Mouse (Mus musculus) gastrocnemius, postnatal 36 days (tissue): Measurements from ENCODE around the gene Rai14. TPM values are rescaled to one million over a fixed set of nuclear protein-coding genes. Genes with fewer than 3 reads are reported as not detected.

ENCODE experiments used
- DNase-seq, 2 experiments: peaks; one replicate each; pipeline ENCODE4 v3.0.0; 2022
- intact Hi-C: fragments of 180-260 bp; cut with DNase I; formaldehyde crosslinking; loops from one replicate; pipeline ENCODE4 v1.15.1; 2025
- total RNA-seq, 2 experiments: library from RNA; stranded (reverse); gene quantifications; 2 replicates each; pipeline ENCODE4 v1.2.3; 2021

The Rai14 gene
- total RNA-seq, 2 experiments from 2014 or later: 2.2 to 3.1 TPM

DNA sequence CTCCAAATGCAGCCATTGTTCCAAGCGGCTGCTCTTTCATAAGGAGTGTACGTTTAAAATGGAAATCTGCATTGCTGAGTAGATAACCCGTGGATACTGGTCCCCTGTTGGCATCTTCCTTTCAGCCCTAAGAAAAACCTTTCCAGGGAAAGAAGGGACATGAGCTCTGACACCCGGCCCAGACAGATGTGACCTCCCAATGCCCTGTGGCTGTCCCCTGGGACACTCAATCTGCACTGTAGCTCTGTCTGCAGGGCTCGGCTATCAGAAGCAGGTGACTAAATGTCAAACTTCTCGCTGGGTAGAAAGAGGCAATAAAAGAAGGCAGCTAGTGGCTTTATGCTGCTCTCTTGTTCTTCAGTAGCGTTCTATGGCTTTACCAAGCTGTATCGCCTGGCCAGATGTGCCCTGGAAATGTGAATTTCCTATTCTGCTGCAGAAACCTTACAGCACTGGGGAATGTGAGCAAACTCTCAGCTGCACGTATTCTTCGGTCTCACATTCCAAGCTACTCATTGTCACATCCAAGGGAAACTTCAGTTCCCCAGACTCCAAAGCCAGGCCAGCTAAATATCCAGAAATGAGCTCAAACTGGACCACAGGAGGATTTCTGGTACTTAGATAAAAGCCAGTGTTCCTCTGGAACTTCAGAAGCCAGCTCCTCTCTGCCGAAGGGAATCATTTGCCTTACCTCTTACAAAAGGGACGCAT lies 8.4 kb upstream of the Rai14 start:
- DNase-seq: no peak
- intact Hi-C loops: no loop called here

DNA sequence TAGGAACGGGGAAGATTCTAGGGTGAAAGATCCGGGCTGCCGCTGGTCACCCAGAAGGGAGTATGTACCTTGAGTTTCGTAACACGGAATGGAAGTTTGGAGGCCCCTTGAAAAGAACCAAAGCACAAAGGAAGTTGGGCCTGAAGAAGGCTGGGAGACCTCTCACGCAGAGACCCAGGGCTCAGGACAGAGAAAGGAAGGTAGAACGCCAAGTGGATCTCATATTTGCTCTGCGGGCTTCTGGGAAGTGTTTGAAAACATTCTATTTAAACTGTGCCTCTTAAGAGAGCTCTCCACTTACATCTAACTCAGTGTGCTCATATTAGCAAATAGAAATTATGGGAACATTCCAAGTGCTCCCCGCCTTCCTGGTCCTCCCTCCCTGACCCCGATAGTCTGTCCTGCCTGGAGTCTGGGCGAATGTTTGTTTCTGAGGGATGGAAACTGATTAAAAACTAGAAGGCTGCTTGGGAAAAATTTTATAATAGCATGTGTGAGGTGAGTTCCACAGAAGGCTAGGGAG lies 6.9 kb upstream of the Rai14 start:
- intact Hi-C loops: no loop called here
- DNase-seq: no peak

DNA sequence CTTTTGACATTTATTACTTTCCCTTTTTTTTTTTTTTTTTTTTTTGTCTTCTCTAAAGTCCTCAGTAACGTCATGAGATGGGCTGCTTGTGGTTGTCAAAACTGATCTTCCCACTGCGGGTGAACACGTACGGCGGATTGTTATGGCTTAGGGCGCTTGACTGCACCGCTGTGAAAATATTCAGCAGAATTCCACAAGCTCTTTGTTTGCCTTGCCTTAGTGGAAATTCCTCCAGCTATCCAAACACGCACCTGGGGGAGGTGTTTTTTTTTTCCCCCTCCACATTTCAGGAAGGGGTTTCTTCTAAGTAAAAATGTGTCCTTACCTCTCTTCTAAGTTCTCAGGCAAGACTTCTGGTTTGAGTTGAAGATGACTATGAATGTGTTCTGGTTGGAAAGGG lies 6.2 kb upstream of the Rai14 start:
- no peak for DNase-seq

DNA sequence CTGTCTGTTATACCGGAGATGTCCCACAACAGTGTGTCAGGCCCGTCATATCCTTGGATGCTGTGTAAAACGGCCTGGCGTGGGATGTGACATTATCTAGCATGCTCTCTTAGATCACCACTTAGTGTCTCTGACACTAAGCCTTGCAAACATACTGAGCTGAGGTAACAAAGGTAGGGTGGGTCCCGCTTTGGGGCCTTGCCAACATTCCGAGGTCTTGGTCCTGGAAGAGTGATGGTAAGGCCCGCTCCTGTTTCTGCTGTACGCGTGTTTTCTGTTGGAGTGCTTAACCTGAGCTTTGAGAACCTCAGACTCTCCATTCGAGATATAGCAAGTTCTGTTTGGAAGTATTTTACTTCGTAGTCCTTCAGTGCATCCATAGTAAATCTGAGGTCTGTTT lies 5.8 kb upstream of the Rai14 start:
- intact Hi-C loops: no loop called here

More for the DNA sequence above, 6.2 kb upstream of the Rai14 start:
- intact Hi-C loops: no loop called here

DNA sequence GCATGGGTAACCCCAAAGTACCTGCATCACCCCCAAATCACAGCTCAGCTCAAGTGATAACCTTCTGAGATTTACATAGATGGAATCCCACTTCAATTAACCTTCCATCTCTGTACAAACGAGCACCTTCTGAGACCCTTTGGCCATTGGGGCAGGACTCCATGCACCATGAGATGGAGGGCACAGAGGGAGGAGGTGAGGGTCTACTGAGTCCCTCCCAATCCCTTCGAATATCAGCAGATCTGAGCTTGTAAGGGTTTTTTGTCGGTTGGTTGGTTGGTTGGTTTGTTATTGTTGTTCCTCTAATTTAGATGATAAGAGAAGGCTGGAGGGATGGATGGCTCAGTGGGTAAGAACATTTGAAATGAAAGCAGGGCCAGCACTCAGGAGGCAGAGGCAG lies 5.1 kb upstream of the Rai14 start:
- no peak for DNase-seq
- intact Hi-C loops: loop anchor here (10.0 kb wide), 1 partner anchor 155 kb away; no protein-coding TSS in a partner anchor

More for the DNA sequence above, 5.8 kb upstream of the Rai14 start:
- DNase-seq: no peak

DNA sequence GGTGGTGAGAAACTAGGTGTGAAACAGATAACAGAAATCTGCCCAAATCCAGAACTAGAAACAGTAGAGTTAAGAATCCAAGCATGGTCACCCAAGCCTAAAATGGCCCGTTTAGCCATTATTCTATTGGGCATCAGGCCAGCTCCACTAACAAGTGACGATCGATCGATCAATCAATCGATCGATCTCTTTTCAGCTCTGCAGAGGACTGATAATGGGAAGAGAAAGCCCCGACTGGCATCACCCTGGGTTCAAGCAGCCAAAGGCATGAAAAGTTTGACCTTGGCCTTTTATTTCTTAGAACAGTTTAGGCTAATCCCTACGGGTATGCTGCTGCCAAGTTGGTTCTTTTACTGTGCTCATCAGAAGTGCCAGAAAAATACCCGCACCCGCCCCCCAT lies 4.3 kb upstream of the Rai14 start:
- intact Hi-C loops: loop anchor here (10.0 kb wide), 1 partner anchor 156 kb away; no protein-coding TSS in a partner anchor
- no peak for DNase-seq

DNA sequence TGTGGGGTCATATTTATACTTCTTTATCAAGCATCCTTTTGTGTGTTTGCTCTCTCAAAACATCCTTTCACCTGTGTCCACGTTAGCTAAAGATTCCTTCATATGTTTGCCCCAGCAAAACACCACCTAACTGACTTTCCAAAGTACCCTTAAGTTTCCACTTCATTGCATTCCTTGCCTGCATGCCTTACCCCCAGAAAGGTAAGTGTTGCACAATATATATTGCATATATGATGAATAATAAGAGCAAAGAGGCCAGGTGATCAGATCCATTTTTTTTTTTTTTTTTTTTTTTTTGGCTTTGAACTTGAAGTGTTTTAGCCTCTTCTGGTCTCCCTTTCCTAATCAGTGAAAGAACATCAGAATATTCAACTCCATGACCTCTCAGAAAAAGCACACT lies 2.9 kb upstream of the Rai14 start:
- intact Hi-C loops: loop anchor here (10.0 kb wide), 1 partner anchor 158 kb away; no protein-coding TSS in a partner anchor
- DNase-seq: no peak

DNA sequence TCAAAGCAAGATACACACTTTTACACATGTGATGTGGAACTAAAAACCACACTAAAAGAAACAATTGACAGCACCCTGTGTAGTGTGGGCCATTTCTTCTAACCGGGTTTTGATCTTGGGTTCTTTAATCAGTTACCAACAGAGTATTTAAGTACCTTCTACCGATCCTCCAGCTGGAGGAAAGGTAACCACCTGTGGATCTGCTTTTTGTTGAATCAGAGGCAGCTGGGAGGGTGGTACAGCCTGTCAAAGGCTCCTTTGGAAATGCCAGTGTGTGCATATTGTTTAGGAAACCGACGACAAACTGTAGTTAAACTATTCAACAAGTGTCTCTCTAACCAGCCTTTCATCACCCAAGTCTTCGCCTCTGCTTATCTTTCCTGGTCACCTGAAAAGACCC lies 1.5 kb upstream of the Rai14 start:
- intact Hi-C loops: loop anchor here (2.0 to 10.0 kb wide), 2 partner anchors 159 to 211 kb away; no protein-coding TSS in a partner anchor
- no peak for DNase-seq

DNA sequence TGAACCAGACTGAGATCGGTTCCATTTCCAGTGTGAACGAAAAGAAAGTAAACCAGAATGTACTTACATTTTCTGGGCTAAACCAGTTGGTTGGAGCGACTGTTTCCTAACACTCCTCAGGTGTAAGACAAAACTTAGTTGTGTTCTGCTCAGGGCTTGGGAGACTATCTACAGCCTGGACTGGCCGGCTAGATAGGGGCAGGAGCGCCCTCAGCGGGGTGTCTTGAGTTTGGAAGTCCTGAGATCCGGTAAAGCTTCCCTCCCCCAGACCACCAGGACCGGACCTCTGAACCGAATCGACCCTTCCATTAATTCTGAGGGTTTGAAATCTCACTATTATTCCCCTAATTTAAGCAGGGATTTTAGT lies 698 bp upstream of the Rai14 start:
- intact Hi-C loops: loop anchor here (2.0 to 10.0 kb wide), 2 partner anchors 160 to 210 kb away; no protein-coding TSS in a partner anchor
- no peak for DNase-seq

DNA sequence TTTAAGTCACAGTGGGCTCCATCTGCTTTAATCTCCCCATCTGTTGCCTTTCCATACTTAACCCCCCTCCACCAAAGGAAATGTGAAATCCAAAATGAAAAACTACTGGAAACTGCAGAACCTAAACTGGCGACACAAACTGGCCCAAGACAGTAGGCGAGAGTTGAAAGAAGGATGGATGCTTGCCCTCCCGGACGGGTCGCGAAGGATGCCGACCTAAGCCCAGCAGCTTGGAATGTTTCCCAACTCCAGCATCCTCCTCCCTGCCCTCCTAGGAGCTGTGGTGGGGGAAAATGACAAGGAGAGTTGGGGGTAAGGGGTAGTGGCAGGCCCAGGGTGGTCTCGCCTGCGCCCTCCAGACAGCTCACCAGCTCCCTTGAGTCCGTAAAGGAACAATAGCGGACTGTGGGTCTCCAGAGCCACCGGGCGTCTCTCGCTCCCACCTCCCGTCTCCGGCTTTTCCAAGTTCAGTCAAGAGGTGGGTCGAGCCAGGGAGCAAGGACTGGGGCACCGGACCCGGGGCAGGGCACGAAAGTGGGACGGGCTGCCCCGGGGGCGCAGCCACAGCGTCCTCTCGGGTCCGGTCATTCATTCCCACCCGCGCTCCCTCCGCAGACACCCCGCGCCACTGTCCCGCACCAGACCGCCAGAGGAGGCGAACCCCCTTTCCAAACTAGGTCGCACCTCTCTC lies 653 bp downstream of the Rai14 start:
- intact Hi-C loops: loop anchor here (2.0 to 10.0 kb wide), 2 partner anchors 161 to 209 kb away; no protein-coding TSS in a partner anchor
- DNase-seq: peak in 1 of 2 experiments; percentile 21

DNA sequence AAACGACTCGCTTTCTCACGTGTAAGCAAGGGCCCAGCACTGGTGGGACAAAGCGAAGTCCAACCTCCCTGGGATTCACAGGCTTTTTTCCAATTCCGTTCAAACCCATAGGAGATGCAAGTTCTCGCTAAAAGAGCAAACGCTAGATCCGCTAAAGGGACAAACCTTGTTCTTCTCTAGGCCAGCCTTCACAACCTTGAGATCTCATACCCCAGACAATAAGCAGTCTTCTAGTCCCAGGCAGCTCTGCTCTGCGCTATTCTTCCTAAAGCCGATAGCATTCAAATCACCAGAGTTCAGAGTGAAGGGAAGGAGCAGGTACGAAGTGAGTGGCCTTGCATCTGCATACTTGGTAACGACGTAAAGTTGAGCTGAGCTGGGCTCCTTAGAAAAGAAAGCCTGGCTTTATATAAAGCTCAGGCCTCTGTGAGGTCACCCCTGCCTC lies 1.2 kb downstream of the Rai14 start:
- DNase-seq: no peak
- intact Hi-C loops: loop anchor here (10.0 kb wide), 1 partner anchor 162 kb away; no protein-coding TSS in a partner anchor

DNA sequence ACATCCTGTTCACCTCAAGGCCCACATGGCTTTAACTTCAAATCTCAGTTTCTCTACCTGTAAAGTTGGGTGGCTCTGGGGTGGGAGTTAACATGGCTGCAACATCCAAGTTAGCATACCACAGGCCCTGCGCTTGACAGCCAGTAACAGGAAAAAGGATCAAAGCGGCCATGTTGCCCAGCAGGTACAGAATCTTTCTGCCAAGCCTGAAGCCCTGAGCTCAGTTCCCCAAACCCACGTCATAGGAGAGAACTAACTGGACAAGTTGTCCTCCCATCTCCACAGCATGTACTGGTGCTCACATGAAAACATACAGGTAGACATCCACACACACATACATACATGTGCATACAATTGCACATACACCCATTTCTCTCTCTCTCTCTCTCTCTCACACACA lies 2.1 kb downstream of the Rai14 start:
- intact Hi-C loops: loop anchor here (10.0 kb wide), 1 partner anchor 163 kb away; no protein-coding TSS in a partner anchor
- DNase-seq: no peak

DNA sequence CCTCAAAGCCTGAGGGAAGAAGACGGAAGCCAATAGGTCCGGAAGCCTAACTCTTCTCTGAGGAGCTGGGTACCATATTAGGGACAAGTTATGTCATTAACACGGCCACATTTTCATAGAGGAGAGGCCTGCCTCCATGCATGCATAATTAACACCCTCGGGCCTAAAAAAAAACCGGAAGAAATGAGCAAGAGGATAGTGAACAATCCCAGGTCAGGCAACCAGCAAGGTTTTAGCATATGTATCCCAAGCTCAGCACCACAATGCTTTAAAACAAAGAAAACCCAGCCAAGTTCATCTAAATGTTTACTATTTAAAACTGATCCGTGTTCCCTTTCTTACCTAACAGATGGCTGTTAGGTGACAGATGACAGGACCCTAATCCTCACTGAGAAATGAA lies 3.2 kb downstream of the Rai14 start:
- intact Hi-C loops: loop anchor here (10.0 kb wide), 1 partner anchor 164 kb away; no protein-coding TSS in a partner anchor
- no peak for DNase-seq

DNA sequence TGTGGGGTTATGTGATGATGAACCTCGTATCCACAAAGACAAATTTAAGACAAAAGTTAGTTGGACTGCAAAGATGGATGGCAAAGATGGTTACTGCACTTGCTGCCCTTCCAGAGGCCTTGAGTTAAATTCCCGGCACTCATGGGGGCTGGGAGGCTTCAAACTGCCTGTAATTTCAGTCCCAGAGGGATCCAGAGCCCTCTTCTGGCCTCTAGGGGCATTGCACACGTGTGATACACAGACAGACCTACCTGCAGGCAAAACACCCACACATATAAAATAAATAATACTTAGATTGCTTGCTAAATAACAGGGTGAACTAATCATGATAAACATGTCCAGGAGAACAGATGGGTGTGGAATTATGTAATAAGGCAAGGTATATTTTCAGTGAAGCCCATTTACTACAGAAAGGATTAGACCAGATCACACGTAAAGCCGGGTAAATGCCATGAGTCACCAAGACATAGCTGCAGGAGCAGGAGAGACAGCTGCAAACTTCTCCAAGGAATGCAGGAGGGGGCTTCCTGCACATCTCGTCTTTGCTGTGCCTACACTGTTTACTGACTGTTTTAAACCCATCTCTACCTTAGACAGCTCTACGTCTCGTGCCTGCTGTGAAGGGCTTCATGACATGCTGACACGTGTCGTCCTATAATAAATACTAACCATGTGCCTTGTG lies 5.7 kb downstream of the Rai14 start:
- no peak for DNase-seq
- intact Hi-C loops: no loop called here

DNA sequence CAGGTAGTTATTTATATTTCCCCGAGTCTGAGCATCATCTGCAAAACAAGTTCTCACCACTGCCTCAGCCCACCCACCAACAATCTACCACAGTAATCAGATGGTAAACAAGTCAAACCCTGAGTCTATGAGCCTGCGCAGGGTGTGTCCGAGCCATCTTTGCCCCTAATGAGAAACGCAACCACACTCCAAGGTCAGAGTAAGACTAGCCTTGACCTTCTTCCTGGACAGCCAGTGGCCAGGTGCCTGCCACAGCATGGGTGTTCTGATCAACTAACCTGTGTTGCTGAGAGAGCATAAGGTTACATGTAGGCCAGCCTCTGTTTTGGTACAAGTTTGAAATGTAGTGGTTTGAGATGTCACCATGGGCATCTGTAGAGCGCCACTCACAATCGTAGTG lies 7.3 kb downstream of the Rai14 start:
- intact Hi-C loops: no loop called here
- no peak for DNase-seq

DNA sequence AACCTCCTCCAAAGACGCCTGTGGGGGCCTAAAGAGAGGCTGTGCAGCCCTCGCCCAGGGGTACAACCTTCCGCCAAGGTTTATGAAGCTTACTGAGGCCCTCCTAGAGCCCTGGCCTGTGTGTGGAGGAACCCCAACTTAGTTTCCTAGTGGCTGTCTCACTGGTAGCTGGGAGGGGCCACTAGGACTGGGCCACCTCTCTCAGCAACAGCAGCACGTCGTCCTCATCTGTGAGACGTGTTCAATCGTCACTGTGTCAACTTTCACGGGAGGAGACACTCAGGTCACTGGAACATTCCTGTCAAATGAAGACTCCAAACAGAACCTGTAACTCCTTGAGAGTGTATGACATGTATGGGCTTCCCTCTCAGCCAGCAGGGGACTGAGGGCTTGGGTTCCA lies 8.0 kb downstream of the Rai14 start:
- intact Hi-C loops: no loop called here
- no peak for DNase-seq

DNA sequence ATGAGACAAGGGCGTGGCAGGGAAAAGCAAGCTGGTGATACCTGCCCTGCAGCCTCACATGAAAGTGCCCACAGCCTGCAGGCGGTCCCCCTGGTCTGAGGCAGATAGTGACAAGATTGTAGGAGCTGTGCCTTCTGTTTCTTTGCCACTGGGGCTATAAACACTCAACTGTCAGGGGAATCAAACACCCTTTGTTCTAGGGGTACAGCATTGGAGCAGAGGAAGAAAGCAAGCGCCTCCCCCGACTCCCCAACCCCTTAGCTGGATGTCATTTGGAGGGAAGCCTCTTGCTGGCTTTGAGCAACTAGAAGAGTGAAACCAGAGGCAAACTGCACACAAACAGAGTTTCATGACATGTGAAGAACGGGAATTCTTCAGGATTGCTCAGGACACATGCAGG lies 8.7 kb downstream of the Rai14 start:
- intact Hi-C loops: no loop called here
- DNase-seq: no peak

DNA sequence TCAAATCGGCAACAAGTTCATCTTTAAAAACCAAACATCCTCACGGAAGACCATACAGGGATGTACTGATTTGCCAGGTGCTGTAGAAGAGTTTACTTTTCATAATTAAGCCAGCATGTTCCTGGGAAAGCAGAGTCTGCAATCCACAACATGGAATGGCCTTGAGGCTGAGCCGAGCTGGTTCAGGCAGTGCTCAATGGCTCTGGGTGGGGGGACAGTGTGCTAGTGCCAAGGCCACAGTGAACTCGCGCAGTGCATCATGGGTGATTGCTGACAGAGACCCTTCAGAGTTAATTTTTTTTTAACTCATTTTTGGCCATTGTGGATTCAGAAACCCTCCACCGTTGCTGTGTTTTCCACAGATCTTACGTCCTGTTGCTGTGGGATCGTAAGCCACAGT lies 10.1 kb downstream of the Rai14 start:
- intact Hi-C loops: no loop called here
- DNase-seq: no peak

DNA sequence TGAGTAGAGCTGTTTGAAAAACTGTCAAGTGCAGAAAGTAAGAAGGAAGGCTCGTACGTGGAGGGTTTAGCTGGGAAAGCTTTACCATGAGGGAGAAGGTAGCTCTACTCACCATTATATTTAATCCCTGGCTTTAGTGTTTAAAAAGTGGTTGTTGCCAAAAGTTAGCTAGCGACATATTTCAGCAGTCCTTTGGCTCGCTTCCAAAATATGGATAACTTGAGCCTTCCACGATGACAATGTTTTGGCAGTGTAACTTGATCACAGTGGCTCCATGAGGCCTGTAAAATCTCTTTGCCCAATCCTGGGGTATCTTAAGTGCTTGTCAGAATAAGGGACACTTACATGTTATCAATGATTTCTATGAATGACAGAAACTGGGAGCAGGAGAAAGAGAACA lies 12.9 kb downstream of the Rai14 start:
- no peak for DNase-seq
- intact Hi-C loops: no loop called here

DNA sequence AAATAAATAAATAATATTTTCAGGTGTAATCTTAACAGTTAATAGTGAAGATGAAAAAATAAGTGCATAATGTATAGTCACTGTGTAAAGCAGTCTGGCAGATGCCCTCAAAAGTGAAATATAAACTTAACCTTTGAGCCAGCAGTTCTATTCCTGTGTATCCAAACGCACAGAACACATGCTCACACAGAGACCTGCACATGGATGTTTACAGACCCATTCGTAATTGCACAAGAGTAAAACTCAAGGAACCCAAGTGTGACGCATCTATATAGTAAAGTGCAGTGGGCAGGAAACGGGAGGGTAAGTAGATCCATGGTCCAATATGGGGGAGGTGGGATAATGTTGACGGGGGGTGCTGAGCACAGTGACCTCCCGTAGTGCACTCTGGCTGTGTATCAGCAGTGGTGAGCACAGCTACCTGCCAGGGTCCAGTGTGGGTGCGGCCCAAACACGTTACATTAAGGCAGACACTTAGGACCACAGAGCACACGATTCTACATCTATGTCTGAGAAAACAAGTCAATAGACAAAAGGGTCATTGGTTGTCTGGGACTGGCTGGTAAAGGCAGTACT lies 13.4 kb downstream of the Rai14 start:
- intact Hi-C loops: no loop called here
- DNase-seq: no peak
